Mouse (Mus musculus) thymus, postnatal 0 days (tissue): Measurements from ENCODE around the gene Tiam1. TPM values are rescaled to one million over a fixed set of nuclear protein-coding genes. Genes with fewer than 3 reads are reported as not detected.
A peak's percentile ranks its signal among the peaks of the same experiment; 100 is the strongest.
"Not testable (repeated sequence)": the region's sequence is repeated elsewhere in the genome, so short reads cannot be mapped to it uniquely, and the experiment has no call there.

ENCODE experiments used
- DNase-seq: peaks from one replicate; pipeline ENCODE4 v3.0.0-alpha.2; 2015; ENCODE audit warnings: low spot score
- polyA plus RNA-seq: library from polyadenylated mRNA; unstranded; fragments of >200 nt; fragmentation: Nextera tagmentation; extraction: Ambion mirVana; gene quantifications from 2 replicates; pipeline ENCODE4 v1.2.1, GENCODE M21; 2015

The Tiam1 gene
- polyA plus RNA-seq, 1 experiment from 2014 or later = 32.7 TPM

DNA sequence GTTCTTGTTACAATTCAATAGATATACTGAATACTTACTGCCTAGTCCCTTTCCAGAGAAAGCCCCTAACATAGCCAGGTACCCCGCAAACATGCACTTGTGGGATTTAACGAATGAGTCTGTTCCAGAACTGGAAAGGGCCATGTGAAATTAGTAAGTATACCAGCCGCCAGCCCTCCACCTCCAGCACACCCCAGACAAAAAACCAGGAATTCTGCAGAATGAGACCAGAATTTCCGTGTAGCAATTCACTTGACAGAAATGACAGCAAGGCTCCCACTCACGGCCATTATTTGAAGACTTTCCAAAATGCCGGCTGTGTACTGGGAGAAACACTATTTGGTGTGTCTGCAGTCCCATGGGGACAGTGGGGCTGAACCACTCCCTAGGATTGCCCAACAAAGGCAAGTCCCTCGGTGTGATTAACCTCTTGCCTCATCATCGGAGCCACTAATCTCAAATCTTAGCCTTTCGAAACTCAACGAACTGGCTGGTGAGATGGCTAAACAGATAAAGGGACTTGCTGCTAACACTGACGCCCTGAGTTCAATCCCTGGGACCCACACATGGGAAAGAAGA lies 30.9 kb downstream of the Tiam1 start:
- no peak for DNase-seq

DNA sequence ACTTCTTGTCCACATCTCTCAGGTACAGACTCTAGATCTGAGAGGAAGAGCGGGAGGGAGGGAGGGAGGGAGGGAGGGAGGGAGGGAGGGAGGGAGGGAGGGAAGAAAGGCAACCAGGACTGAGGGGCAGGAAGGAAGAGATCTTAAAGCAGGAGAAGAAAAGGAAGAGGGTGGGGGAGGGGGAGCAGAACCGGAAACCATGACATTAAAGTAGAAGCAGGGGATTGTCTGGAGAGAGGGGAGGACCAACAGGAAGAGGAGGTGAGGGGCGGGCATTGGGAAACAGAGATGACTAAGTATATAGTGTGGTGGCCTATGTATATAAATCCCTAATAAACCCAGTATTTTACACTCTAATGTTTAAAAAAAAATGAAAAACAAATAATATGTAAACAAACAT lies 34.1 kb downstream of the Tiam1 start:
- no peak for DNase-seq

- DNase-seq = no peak
These were observed 38.7 kb downstream of the Tiam1 start for GRCm38 (mm10) chr16:90104714-90105459.

DNA sequence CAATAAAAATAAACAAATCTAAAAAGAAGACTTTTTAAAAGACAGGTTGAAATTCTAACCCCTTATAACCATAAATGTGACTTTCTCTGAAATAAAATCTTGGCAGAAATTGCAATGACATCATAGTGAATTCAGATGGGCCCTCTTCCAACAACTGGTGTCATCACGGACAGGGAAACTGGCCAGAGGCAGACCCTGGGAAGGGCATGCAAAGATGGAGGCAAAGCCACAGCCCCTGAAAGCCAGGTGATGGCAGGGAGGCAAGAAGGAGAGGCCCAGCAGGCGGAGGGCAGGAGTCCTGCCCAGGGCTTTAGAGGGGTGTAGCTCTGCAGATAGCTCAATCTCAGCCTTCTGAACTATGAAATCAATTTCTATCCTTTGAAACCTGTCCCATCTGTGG lies 39.8 kb downstream of the Tiam1 start:
- DNase-seq = no peak

- DNase-seq = no peak
These were observed 41.0 kb downstream of the Tiam1 start for GRCm38 (mm10) chr16:90102596-90102995.

DNA sequence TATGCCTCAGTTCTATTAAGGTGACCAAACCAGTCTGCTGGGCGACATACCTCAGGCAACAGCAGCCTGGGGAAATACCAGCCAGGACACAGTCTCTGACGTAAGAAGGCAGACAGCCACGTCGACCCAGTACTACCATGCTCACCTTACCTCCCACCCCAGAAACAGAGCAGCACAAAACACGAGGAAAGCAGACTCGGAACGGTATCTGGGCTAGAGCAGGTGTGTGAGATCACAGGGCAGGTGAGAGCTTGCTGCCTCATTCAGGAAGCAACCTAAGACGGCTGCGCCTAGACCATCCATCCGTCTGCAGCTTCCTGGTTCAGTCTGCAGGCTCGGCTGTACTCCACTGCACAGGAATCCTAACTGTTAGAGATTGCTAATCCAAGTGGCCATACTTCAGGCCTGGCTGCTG lies 45.4 kb downstream of the Tiam1 start:
- no peak for DNase-seq

DNA sequence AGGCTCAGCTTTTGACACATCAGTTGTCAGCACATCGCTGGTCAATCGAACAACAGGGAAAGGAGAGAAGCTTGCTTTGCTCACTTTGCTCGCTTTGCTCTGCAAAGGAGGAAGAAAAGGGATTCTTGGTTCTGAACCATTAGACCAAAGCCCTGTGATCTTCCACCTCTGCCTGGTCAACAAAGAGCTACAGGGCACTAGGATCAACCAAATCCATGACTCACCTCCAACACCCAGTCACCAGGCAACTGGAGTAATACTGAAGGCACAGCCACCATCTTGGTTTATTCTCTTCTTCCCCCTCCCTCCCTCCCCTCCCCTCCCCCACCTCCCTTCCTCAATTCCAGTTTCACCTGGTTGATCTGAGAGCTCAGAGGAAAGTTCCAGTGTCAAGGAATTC lies 45.8 kb downstream of the Tiam1 start:
- no peak for DNase-seq

DNA sequence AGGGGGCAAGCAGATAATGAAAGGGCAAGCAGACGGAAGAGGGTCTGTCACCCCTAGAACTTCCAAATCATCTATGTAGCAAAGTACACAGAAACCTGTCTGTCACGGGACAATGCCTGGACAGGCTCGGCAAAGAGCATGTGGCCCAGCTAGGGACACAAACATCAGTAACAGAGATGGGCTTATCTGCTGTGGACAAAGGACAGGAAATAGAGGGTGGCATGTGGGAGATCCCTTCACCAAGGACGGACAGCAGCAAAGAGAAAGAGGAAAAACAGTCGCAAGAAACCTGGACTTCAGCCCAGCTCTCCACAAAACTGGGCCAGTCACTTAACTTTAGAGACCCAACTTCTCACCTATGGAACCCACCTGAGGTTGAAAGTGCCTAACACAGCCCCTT lies 47.6 kb downstream of the Tiam1 start:
- no peak for DNase-seq

- DNase-seq = no peak
These were observed 50.6 kb downstream of the Tiam1 start for GRCm38 (mm10) chr16:90093015-90093414.

GRCm38 (mm10) chr16:90091906-90092305 lies 51.7 kb downstream of the Tiam1 start:
- no peak for DNase-seq

DNA sequence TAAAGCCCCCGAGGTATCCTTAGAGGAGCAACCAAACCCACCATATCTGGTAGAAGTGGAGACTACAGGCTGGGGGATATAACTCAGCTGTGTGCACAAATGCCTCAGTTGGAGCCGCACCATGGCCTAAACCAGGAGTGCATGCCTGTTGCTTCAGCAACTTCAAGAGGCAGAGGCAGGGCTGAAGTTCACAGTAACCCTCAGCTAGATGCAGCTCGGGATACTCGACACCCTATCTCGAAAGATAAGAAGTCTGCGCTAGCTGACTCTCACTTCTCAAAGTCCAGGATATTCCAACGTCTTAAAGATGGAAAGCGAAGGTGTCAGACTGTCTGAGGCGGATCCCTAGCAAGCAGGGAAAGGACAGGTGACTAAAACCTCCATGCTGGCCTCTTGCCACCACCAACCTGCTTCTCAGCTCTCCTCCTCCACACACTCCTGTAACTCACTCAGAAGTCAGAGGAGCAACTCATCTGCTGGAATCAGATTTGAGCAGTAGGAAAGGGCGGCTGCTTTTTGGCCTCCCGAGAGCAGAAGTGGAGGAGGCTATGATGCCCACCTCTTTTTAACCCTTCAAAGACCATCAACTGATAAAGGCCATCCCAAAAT lies 52.4 kb downstream of the Tiam1 start:
- DNase-seq = no peak

GRCm38 (mm10) chr16:90090368-90090767 lies 53.2 kb downstream of the Tiam1 start:
- DNase-seq = peak; percentile 60

- DNase-seq = peak; percentile 60
These were observed 56.3 kb downstream of the Tiam1 start for GRCm38 (mm10) chr16:90087256-90087655.

DNA sequence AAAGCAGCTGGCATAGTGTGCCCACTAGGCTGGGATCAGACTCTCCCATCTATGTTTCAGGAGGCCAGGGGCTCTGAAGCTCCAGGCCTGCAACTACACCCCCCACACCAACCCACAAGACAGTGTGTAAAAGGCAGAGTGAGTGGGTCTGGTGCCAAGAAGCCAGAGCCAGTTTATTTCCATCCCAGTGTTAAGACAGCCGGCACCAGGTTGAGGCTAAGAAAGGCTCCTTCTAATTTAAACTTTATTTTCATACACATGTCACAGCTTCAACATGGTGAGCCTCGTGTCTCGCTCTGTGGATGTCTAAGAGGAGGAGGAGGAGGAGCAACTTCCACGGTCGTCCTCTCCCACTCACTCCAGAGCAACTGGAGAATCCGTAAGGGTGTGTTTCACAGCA lies 57.5 kb downstream of the Tiam1 start:
- no peak for DNase-seq

DNA sequence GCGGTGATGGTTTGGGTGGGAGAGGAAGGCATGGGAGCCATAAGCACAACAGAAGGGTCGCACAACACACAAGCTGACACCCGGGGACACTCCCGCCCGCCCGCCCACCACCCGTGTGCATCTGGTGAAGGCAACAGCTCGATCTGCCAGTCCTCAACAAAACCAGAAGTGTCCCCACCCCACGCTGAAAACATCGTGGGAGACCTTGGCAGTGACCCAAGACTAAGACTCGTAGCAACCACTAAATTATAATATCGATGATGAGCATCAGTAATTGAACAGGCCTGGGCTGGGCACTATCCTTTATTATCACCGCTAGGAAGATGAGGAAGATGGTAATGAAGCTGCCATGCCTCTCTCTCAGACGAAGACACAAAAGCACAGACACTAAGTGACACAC lies 58.0 kb downstream of the Tiam1 start:
- no peak for DNase-seq

DNA sequence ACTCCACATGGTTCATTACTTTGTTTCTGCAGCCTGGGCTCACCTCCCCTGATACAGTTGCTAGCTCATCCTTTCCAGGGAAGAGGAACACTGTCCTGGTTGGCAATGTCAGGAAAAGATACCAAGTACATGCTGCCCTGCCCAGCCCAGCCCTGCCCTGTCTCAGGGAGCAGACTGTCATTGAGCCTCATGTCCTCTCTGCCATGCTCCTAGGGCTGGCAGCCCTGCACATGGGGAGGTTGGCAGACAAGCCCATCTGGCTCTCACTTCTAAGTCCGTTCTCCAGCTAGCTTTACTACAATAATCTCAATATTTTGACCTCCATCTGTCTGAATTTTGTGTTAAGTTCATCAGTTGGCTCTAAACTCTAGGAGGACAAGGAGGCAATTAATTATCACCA lies 62.4 kb downstream of the Tiam1 start:
- no peak for DNase-seq

GRCm38 (mm10) chr16:90078806-90079381 lies 64.7 kb downstream of the Tiam1 start:
- DNase-seq = no peak

GRCm38 (mm10) chr16:90073510-90073909 lies 70.1 kb downstream of the Tiam1 start:
- no peak for DNase-seq

GRCm38 (mm10) chr16:90072651-90073050 lies 70.9 kb downstream of the Tiam1 start:
- DNase-seq = peak; percentile 76

DNA sequence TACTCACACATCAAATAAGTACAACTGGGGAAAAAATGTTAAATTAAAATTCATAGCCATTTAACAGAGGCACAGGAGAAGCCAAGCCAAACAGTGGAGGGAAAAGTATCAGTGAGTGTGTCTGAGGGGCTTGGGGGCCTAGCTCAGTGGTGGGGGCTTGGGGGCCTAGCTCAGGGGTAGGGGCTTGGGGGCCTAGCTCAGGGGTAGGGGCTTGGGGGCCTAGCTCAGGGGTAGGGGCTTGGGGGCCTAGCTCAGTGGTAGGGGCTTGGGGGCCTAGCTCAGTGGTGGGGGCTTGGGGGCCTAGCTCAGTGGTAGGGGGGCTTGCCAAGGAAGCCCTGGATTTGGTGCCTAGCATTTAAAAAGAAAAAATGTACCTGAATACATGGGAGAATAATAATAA lies 72.4 kb downstream of the Tiam1 start:
- DNase-seq = not testable (repeated sequence)

DNA sequence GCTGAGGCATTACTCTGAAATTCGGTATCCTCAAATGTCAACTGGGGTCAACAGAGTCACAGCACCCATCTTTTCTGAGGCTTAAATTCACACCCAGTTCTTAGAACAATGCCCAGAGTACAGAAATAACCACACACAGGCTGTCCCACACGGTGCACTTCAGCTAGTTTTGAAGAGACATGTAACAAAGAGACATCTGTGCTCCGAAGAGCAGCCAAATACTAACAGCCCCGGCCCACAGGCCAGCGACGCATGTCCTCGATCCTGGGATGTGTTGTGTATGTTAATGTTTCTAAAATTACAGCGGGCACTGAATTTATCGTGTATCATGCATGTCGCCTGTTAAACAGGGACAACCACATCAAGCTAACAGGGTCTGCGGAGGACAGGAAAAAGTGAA lies 73.5 kb downstream of the Tiam1 start:
- no peak for DNase-seq

GRCm38 (mm10) chr16:90069197-90069596 lies 74.4 kb downstream of the Tiam1 start:
- peak; percentile 30 for DNase-seq
